Mouse (Mus musculus): ENCODE data around the gene Col15a1.

The Col15a1 gene

DNA sequence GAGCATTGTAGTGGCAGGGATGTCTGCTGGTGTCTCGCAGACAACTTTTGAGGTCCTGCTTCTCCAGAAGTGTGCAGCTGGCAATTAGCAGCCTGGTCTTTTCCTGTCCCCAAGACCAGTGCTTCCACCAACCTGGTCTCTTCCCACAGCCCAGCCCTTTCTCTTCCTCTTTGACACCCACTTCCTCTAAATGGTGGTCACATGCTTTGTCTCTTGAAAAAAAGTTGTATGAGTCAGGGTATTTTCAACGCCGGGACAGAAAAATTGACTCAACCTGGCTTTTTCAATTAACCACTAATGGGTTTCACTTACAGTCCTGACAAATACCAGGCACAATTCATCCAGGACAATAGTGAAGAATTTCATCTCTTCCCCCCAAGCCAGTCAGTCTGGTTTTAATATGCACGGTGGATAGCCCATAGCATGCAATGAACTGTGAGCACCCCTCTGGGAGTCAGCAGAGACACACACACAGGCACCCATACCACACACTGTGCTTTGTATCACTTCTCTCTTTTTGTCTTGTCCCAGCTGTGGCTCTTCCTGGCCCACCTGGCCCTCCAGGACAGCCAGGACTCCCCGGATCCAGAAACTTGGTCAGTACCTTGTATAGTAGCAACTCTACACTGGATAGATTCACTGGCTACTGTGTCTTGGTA is 95.5 kb downstream of the Col15a1 start:
- no peak for DNase-seq (ENCODE audit: low spot score)

DNA sequence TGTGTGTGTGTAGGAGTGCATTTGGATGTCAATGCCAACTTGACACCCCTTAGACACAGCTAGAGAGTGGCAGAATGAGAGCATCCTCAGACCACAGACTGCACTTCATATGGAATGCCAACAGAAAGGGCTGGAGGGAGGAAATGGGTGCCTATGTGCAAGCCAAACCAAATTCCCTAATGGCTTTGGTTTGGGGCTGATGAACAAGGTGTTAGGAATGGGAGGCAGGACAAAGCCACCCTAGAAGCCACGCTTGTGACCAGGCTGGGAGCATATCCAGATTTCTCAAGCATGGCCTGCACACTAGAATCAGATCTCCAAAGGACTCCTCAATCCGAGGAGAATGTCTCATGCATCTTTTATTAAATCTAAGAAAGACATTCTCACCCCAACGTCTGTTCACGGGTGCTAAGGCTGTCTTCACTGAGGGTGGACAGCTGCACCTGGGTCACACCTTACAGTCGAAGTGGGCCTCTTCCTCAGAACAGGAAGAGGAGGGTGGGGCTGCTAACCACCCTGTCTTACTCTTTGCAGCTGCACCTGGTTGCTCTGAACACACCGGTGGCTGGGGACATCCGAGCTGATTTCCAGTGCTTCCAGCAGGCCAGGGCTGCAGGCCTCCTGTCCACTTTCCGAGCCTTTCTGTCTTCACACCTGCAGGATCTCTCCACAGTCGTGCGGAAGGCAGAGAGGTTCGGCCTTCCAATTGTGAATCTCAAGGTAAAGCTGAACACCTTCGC is 102.1 kb downstream of the Col15a1 start:
- no peak for DNase-seq (ENCODE audit: low spot score)

DNA sequence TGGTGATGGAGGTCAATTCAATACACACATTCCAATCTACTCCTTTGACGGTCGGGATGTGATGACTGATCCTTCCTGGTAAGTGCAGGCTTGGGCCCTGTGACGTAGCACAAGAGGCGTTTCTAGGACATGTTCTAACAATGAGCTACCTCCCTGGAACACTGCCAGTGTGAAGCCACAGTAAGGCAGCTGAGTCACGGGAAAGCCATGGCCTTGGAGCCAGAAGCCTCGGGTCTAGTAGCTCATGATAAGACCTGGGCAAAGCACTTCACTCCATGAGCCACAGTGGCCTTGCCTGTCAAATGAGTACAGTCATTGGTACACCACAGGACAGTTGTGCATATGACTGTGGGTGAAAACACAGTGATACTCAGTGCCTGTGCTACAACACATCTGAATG is 102.9 kb downstream of the Col15a1 start:
- DNase-seq (ENCODE audit: low spot score), result no peak

DNA sequence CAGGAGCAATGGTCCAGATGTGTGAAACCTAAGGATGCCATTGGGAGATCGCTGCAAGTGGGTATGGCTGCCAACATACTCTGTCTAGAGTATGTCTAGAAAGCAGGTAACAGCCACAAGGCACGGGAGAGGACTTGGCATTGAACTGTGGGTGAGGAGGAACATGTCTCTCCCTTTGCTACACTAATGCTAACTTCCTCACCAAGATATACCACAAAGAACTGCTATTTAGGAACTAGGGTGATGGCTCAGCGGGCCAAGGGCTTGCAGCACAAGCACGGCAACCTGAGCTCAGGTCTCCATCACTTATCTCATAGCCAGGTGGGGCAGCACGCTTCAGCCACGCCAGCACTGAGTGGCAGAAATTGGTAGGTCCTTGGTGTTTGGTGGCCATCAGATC is 103.5 kb downstream of the Col15a1 start:
- DNase-seq (ENCODE audit: low spot score), result no peak

DNA sequence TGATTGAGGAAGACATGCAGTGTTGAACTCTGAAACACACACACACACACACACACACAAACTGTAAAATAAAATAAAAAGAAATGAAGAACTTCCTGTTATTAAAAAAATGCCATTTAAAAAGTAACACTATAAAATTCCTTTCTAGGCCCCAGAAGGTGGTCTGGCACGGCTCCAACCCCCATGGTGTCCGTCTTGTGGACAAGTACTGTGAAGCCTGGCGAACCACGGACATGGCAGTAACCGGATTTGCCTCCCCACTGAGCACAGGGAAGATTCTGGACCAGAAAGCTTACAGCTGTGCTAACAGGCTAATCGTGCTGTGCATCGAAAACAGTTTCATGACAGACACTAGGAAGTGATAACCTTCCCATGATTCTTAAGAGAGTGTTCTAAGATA is 104.0 kb downstream of the Col15a1 start:
- DNase-seq (ENCODE audit: low spot score), result no peak

DNA sequence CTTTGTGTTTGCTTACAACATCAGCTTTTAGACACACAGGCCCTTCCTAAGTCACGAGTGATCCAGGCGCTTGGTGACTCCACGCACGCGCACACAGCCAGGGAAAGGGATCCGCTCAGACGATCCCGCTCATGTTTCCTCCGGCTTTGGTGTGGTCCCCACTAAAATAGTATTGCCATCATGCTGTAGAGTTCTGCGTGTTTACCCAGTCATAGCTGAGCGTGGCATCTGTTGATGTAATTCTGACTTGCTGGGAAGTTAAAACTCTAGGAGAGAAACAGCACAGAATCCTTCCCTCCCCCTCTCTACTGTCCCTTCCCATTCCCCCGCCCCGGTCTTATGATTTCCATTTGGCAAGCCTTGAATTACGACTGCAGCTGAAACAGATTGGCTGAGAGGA is 104.7 kb downstream of the Col15a1 start:
- DNase-seq (ENCODE audit: low spot score), result no peak

DNA sequence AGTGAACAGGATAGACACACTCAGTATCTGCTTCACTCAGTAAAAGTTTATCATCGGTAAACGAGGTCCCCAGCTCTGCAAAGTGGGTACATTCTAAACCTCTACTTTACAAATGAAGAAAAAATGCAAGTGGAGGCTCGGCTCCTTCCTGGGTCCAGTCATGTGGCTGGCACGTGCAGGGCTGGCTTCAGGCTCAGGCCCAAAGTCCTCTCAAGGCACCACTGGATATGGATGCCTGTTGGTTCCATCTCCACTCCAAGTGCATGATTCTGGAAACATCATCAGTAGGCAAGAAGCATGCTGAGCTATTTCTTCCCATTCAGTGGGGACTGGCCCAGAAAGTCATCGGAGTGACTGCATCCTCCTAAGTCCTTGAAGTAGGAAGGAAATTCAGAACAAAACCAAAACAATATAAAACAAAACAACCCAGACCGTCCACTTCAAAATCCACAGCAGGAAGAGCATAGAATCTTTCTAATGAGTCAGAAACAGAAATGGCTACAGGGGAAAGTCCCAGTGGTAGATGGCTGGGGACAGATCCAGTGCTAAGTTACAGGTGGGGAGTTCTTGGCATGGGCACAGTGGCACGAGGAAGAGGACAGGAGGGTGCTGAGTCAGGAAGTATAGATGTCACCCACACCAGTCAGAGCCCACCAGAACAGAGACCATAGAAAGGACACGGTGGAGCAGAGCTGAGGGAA is 105.9 kb downstream of the Col15a1 start:
- DNase-seq (ENCODE audit: low spot score), result no peak

DNA sequence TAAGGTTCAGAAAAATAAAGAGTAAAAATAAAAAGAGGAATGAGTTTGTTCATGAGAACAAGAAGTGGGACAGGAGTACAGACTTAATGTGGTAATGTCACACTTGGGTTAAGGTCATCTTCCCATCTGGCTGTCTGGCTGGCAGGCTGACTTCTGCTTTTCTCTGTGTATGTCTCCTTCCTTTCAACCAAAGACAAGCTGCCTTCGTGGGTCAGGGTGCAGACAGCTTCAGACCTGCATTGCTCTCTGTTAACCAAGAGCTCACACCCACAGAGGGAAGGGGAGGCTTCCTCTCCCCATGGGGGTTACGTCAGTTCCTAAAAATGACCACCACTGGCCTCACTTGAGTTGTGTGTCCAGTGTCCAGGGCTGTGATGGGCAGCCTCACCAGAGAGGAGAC is 107.5 kb downstream of the Col15a1 start:
- DNase-seq (ENCODE audit: low spot score), result no peak

DNA sequence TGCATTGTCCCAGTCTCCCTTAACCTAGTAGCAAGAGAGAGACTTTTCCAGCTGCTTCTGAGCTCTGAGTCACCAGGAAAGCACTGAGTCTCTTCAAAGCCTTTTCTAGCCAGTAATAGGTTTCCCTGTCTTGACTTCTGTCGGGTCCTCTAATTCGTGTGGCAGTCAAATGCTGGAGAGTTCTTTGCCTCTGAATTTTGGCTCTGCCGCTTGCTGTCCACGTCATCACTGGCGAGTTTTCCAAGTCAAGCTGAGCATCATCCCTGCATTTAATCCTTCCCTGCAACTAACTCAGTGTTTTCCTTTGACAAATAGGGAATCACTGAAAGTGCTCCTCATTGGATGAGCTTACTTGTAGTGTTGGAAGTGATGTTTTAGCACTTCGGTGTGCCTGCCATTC is 108.5 kb downstream of the Col15a1 start:
- DNase-seq (ENCODE audit: low spot score), result no peak

DNA sequence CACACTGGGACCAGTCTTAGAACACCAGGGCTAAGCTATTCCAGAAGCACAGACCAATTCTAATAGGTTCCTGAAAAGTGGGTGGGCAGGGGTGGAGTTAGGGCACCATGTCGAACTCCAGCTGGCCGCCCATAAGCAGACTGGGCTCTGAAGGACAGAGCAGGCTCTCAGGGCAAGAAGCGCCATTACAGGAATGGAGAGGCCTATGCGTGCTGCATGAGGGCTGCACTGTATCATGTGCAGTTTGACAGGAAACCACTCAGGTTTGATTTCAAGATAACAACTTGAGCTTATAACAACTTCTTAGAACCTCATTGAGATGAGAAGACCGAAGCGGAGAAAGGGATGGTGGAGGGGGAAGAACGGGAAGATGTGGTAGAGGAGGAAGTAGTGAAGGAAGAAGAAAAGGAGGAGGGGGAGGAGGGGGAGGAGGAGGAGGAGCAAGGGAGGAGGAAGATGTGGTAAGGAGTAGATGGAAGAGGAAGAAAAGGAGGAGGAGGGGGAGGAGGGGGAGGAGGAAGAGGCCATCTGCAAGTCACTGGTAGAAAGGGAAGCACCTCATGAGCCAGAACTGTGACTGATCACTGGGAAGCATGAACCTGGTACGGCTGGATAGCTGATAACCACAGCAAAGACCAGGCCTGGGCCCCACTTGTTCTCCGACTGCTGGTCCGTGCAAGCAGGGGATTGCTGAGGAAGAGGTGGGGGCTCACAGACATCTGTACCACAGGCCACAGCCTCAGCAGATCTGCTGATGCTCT is 111.8 kb downstream of the Col15a1 start:
- DNase-seq (ENCODE audit: low spot score), result no peak

DNA sequence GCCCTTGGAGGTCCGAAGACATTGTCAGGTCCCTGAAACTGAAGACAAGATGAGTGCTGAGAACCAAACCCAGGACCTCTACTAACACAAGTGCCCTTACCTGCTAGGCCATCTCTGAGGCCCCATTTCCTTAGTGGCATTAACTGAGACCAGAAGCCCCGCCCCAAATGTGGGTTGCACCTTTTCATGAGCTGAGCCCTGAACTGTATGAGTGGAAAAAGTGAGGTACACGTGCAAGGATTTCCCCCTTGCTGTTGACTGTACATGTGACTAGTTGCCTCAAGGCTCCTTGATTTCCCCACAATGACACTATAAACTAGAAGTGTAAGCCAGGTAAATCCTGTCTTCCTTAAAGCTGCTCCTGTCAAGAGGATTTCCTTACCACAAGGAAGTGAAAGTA is 114.4 kb downstream of the Col15a1 start:
- DNase-seq (ENCODE audit: low spot score), result no peak

DNA sequence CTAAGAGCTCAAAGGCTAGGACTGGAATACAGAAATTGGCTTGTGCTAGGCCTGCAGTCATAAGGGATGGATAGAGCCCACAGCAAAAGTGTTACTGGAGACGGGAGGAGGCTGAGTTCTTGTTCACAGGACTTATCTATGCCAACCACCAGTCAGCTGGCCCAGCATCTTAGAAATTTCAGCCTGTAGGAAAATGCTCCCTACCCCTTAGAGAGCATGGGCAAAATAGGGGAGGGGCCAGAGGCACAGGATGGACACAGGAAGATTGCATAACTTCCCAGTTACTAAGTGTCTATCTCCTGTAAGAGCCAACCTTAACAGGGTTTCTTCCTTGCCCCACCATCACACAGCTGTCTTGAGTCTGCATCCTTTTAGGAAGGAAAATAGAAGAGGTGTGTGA is 116.2 kb downstream of the Col15a1 start:
- DNase-seq (ENCODE audit: low spot score), result no peak

DNA sequence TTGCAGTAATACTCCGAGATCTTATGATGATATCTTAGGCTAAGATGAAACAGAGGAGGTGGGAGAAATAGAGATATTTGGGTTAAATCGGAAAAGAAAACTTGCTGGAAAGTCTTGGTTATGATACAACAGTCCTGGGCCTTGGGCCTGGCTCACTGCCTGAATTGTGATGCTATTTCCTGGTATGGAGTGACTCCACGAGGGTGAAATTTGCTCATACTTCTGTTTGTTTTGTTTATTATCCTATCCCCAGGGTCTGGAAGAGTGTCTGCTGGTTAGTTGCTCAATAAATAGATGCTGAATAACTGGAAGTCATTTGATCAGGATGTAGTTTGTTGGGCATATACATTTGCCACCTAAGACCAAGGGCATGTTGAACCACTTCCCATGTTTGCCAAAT is 119.8 kb downstream of the Col15a1 start:
- no peak for DNase-seq (ENCODE audit: low spot score)

DNA sequence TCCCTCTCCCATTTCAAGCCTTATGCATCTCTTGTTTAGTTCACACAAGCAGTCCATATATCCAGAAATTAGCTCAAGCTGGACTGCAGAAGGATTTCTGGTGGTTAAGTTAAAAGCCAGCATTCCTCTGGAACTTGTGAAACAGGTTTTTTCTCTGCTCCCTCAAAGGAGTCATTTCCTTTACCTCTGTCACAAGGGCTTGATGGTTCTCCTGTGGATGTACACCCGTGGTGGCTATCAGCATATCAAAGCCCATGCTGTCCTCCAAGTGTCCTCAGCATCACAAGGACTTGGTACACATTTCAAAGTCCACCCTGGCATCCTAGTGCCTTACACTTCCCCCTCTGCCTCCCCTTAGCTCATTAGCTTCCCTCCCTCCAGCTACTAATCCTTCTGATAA is 121.3 kb downstream of the Col15a1 start:
- no peak for DNase-seq (ENCODE audit: low spot score)

DNA sequence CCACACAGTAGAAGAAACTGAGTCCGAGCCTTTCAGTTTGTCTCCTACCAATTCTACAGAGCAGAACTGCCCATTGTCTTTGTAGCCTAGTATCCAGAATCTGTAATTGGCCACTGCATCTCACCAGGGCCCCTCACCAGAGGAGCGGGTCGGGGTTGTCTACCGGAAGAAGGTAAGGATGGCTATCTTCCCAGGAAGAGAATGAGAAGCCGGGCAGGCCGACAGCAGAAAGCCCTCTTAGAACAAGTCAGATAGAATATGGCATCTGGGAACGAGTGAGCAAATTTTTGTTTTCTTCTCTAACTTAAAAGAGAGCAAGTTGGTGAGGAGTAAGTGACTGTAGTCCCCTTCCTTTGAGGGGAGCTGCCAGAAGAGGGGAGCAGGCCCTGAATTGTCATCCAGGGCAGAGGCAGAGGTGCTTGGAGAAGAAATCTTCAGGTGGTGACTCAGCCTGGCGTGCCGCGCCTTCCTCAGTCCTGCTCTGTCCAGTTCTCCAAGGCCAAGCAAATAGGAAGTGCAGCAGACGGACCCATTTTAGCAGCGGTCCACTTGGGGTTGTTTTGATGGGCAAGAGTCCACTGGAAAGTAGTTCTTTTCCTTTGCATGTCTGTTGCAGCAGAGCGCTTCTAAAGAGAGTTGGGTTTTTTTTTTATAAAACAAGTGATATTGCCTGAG is 122.6 kb downstream of the Col15a1 start:
- no peak for DNase-seq (ENCODE audit: low spot score)

DNA sequence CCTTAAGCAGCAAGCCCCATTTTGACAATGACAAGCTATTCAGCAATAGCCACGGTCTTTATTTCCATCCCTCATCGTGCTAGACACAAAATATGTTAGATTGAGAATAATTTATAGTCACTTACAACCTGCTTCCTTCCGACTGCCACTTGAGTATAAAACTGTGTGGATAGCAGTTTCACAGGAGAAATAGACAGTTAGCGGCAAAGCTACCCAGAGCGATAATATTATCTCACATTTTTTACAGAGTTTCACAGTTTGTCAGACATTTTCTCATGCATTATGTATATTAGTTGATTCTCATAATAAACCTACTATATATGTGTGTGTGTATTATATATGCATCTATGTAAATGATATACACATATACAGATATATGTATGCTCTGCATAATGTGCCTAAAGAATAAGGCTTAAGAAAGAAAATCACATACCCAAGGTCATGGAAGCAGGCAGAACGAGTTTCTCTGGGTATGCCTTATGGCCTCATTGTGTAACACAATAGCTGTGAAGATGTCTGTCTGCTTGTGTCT is 124.9 kb downstream of the Col15a1 start:
- no peak for DNase-seq (ENCODE audit: low spot score)

DNA sequence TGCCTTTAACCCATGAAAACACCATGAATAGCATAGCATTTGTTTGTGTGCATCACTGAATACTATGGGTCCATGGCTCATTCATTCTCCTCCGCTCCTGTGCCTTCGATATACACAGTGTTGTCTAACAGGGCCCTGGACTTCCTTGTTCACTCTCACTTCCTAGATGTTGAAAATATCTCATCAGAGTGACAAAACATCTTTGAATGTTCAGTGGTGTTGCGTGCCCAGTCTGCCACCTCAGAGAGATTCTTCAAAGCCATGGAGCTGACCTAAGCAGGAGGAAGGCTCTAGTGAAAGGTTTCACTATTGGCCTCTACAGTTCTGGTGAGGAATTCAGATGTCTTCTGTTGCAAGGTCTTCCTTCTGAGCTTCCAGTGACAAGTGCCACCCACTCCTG is 125.6 kb downstream of the Col15a1 start:
- DNase-seq (ENCODE audit: low spot score), result no peak

DNA sequence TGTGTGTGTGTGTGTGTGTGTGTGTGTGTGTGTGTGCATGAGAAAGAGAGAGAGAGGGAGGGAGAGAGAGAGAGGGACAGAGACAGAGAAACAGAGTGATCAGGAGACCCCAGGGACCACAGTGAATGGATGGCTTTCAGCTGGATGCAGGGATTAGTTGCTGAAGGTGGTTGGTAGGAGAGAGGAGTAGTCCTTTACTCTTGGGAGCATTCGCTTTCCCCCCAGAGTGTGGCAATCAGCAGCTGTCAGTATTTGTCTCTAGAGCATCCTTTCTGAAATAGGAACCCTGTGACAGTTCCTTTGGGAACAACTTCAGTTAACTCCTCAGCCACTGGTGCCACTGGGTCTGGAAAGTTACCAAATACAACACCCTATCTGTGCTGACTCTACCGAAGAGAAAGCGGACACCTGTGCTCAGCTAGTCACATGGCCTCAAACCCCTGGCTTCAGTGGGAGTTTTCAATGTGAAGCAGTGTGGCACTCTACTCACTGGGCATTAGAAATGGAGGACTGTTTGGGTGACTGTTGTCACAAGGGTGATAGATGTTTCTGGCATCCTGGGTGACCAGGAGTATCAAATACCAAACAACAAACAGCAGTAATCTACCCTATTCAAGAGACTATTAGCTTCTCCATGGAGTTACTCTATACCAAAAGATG is 129.1 kb downstream of the Col15a1 start:
- no peak for DNase-seq (ENCODE audit: low spot score)

DNA sequence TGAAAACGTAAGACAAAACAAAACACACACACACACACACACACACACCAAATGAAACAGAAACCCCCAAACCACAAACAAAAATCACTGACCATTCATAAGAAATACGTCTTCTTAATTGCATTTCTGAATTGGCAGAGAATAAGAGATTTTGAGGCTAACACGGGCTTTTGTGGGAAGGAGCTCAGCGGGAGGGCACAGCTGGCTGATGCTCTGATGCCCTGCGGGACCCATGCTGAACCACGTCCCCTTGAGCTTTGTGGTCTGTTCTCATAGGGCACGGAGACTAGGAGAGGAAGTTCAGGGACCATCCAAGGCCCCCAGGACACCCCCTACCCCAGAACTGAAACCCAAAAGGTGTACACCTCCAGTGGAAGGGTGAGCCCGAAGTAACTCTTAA is 134.7 kb downstream of the Col15a1 start:
- no peak for DNase-seq (ENCODE audit: low spot score)

DNA sequence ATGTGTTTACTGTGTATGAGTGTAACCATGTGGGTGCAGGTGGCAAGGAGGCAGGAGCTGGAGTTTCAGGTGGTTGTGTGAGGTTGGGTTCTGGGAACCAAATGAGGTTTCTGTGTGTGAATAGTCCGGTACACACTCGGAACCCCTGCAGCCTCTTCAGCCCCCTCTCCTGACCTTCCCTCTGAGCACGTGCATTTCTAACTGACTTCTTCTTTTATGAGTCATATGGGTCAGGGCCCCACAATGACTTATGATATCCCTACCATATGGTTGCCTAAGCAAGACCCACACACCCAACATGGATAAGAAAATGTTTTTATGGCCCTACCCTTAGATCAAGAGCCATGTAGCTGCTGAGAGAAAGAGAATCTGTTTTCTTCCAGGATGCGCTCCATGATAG is 139.1 kb downstream of the Col15a1 start:
- DNase-seq (ENCODE audit: low spot score), result no peak

DNA sequence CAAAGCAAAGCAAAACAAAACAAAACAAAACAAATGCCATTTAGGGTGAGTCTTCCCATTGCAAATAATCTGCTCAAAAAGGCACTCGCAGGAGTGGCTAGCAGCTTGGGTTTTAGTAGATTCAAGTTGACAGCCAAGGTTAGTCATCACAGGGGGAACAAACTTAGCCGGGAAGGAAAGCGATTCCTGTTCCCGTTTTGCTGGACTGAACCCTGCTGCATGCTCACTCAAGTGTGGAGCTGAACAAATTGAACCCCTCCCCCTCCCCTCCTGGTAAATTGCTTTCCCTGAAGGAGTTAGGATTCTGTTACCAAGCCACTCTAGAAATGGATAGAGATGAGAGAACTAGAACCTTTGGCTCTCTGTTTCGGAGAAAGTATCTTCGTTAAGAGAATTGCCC is 141.8 kb downstream of the Col15a1 start:
- DNase-seq (ENCODE audit: low spot score), result no peak
